Mouse (Mus musculus) midbrain, embryonic 15.5 days (tissue): Measurements from ENCODE around the gene Grip2. TPM values are rescaled to one million over a fixed set of nuclear protein-coding genes. Genes with fewer than 3 reads are reported as not detected.

Experiments used
- ATAC-seq: fragments of 200-750 bp; cut with Nextera tagmentation; replicated peaks from 2 replicates; pipeline ENCODE4 v1.8.0; 2017; ENCODE audit warnings: moderate TSS enrichment
- H3K27ac ChIP-seq: fragments of 300-500 bp; sonication (generic); 2 replicates; pipeline ENCODE4 v1.5.1; 2015; ENCODE audit warnings: mild to moderate bottlenecking, inconsistent platforms
- H3K27me3 ChIP-seq: fragments of 300-500 bp; sonication (generic); replicated peaks from 2 replicates; pipeline ENCODE4 v1.6.1; 2015; ENCODE audit warnings: inconsistent platforms
- H3K36me3 ChIP-seq: fragments of 300-500 bp; sonication (generic); replicated peaks from 2 replicates; pipeline ENCODE4 v1.6.1; 2015; ENCODE audit warnings: inconsistent platforms
- H3K4me1 ChIP-seq: fragments of 300-500 bp; sonication (generic); 2 replicates; pipeline ENCODE4 v1.6.1; 2015; ENCODE audit warnings: inconsistent platforms
- H3K4me2 ChIP-seq: fragments of 300-500 bp; sonication (generic); 2 replicates; pipeline ENCODE4 v1.6.1; 2015; ENCODE audit warnings: inconsistent platforms, mild to moderate bottlenecking, moderate library complexity
- H3K4me3 ChIP-seq: fragments of 300-500 bp; sonication (generic); 2 replicates; pipeline ENCODE4 v1.5.1; 2015; ENCODE audit warnings: mild to moderate bottlenecking, inconsistent platforms
- H3K9ac ChIP-seq: fragments of 300-500 bp; sonication (generic); 2 replicates; pipeline ENCODE4 v1.6.1; 2015; ENCODE audit warnings: mild to moderate bottlenecking, inconsistent platforms
- H3K9me3 ChIP-seq: fragments of 300-500 bp; sonication (generic); 2 replicates; pipeline ENCODE4 v1.6.1; 2016; ENCODE audit warnings: inconsistent platforms
- WGBS: fragments of 180-500 bp; shearing (Covaris S2); methylation state at CpG from one replicate; pipeline ENCODE4 v1.1.7; 2015; ENCODE audit warnings: mixed read lengths; 5-methylcytosine and 5-hydroxymethylcytosine counted together
- polyA plus RNA-seq: library from polyadenylated mRNA; unstranded; fragments of >200 nt; fragmentation: Nextera tagmentation; extraction: Ambion mirVana; gene quantifications from 2 replicates; pipeline ENCODE4 v1.2.1, GENCODE M21; 2015

Grip2 gene
- polyA plus RNA-seq, 1 experiment from 2014 or later, result 10.7 TPM

- H3K9ac ChIP-seq, result no peak overlapping the region
- WGBS, result 84% methylated on average over 9 of the region's 9 CpGs
These were observed 38.7 kb downstream of the Grip2 start for GRCm38 (mm10) chr6:91788311-91788798.

GRCm38 (mm10) chr6:91785018-91785417 lies 42.0 kb downstream of the Grip2 start:
- Histone ChIP-seq H3K27me3 (no peaks in the 10 kb centered on the region), H3K27ac (no peak overlapping the region), H3K36me3 (no peaks in the 10 kb centered on the region), H3K9ac (no peak overlapping the region), H3K9me3 (no peaks in the 10 kb centered on the region), H3K4me2 (no peak overlapping the region), H3K4me1 (no peaks in the 10 kb centered on the region), H3K4me3 (no peak overlapping the region)
- 87% methylated on average over 3 of the region's 3 CpGs for WGBS
- no peak for ATAC-seq

More at GRCm38 (mm10) chr6:91788311-91788798, 38.7 kb downstream of the Grip2 start:
- peaks cover 3% of the 10 kb centered on the region; the same call in 1 of the 2 replicates for H3K4me1 ChIP-seq
- no peaks in the 10 kb centered on the region for H3K27me3 ChIP-seq
- H3K4me3 ChIP-seq, result no peak overlapping the region
- no peaks in the 10 kb centered on the region for H3K9me3 ChIP-seq
- no peak overlapping the region for H3K4me2 ChIP-seq
- H3K27ac ChIP-seq, result no peak overlapping the region
- ATAC-seq, result no peak
- no peaks in the 10 kb centered on the region for H3K36me3 ChIP-seq

- Histone ChIP-seq H3K4me1 (no peaks in the 10 kb centered on the region), H3K27me3 (no peaks in the 10 kb centered on the region), H3K4me2 (no peak overlapping the region), H3K27ac (no peak overlapping the region), H3K9me3 (no peaks in the 10 kb centered on the region), H3K9ac (no peak overlapping the region), H3K36me3 (0 out of 2 replicates have a peak, but pooled peaks cover 3% of the 10 kb centered on the region), H3K4me3 (no peak overlapping the region)
- ATAC-seq, result no peak
- 72% methylated on average over 7 of the region's 9 CpGs for WGBS
These were observed 47.8 kb downstream of the Grip2 start for GRCm38 (mm10) chr6:91779206-91779605.

GRCm38 (mm10) chr6:91776543-91776942 lies 50.5 kb downstream of the Grip2 start:
- H3K36me3 ChIP-seq, result 0 out of 2 replicates have a peak, but pooled peaks cover 3% of the 10 kb centered on the region
- peak; percentile 72 for ATAC-seq
- H3K9me3 ChIP-seq, result no peaks in the 10 kb centered on the region
- H3K27ac ChIP-seq, result no peak overlapping the region
- WGBS, result 13% methylated on average over 9 of the region's 9 CpGs
- H3K9ac ChIP-seq, result no peak overlapping the region
- no peaks in the 10 kb centered on the region for H3K4me1 ChIP-seq
- H3K4me3 ChIP-seq, result no peak overlapping the region
- no peak overlapping the region for H3K4me2 ChIP-seq
- no peaks in the 10 kb centered on the region for H3K27me3 ChIP-seq

- no peak overlapping the region for H3K9ac ChIP-seq
- 0 out of 2 replicates have a peak, but pooled peaks cover 6% of the 10 kb centered on the region for H3K36me3 ChIP-seq
- no peak overlapping the region for H3K27ac ChIP-seq
- H3K9me3 ChIP-seq, result no peaks in the 10 kb centered on the region
- WGBS, result 85% methylated on average over 5 of the region's 5 CpGs
- H3K4me2 ChIP-seq, result no peak overlapping the region
- no peak for ATAC-seq
- H3K4me1 ChIP-seq, result no peaks in the 10 kb centered on the region
- H3K27me3 ChIP-seq, result no peaks in the 10 kb centered on the region
- H3K4me3 ChIP-seq, result no peak overlapping the region
These were observed 53.1 kb downstream of the Grip2 start for GRCm38 (mm10) chr6:91773951-91774350.

- ATAC-seq, result no peak
- H3K36me3 ChIP-seq, result peaks cover 3% of the 10 kb centered on the region; the same call in 1 of the 2 replicates
These were observed 59.5 kb downstream of the Grip2 start for GRCm38 (mm10) chr6:91767550-91767949.

GRCm38 (mm10) chr6:91762051-91762742 lies 64.9 kb downstream of the Grip2 start:
- no peak overlapping the region for H3K4me3 ChIP-seq
- no peak overlapping the region for H3K4me2 ChIP-seq
- 0 out of 2 replicates have a peak, but pooled peaks have one; percentile 43 for ATAC-seq
- H3K27me3 ChIP-seq, result no peaks in the 10 kb centered on the region
- no peak overlapping the region for H3K27ac ChIP-seq
- no peak overlapping the region for H3K9ac ChIP-seq
- H3K4me1 ChIP-seq, result no peaks in the 10 kb centered on the region
- no peaks in the 10 kb centered on the region for H3K9me3 ChIP-seq
- peaks cover 5% of the 10 kb centered on the region for H3K36me3 ChIP-seq
- WGBS, result 85% methylated on average over 9 of the region's 9 CpGs

More at GRCm38 (mm10) chr6:91767550-91767949, 59.5 kb downstream of the Grip2 start:
- WGBS, result 89% methylated on average over 8 of the region's 8 CpGs
- Histone ChIP-seq H3K4me2 (no peak overlapping the region), H3K4me3 (no peak overlapping the region), H3K4me1 (no peaks in the 10 kb centered on the region), H3K27ac (no peak overlapping the region), H3K27me3 (no peaks in the 10 kb centered on the region), H3K9me3 (no peaks in the 10 kb centered on the region), H3K9ac (no peak overlapping the region)

GRCm38 (mm10) chr6:91754845-91755244 lies 72.2 kb downstream of the Grip2 start:
- Histone ChIP-seq H3K9ac (no peak overlapping the region), H3K4me3 (no peak overlapping the region), H3K27ac (no peak overlapping the region), H3K27me3 (no peaks in the 10 kb centered on the region), H3K9me3 (no peaks in the 10 kb centered on the region), H3K36me3 (peaks cover 31% of the 10 kb centered on the region), H3K4me2 (no peak overlapping the region), H3K4me1 (no peaks in the 10 kb centered on the region)
- no peak for ATAC-seq
- 75% methylated on average over 12 of the region's 12 CpGs for WGBS

- H3K4me3 ChIP-seq, result no peak overlapping the region
- no peak overlapping the region for H3K27ac ChIP-seq
- no peaks in the 10 kb centered on the region for H3K9me3 ChIP-seq
- H3K36me3 ChIP-seq, result peaks cover 36% of the 10 kb centered on the region
- no peaks in the 10 kb centered on the region for H3K4me1 ChIP-seq
- no peak overlapping the region for H3K9ac ChIP-seq
- WGBS, result 29% methylated on average over 6 of the region's 6 CpGs
- H3K4me2 ChIP-seq, result no peak overlapping the region
- no peaks in the 10 kb centered on the region for H3K27me3 ChIP-seq
- no peak for ATAC-seq
These were observed 73.0 kb downstream of the Grip2 start for GRCm38 (mm10) chr6:91754098-91754497.

GRCm38 (mm10) chr6:91752884-91753283 lies 74.2 kb downstream of the Grip2 start:
- Histone ChIP-seq H3K36me3 (peaks cover 47% of the 10 kb centered on the region), H3K4me2 (no peak overlapping the region), H3K4me1 (no peaks in the 10 kb centered on the region), H3K9me3 (no peaks in the 10 kb centered on the region), H3K4me3 (no peak overlapping the region), H3K27ac (no peak overlapping the region), H3K27me3 (no peaks in the 10 kb centered on the region), H3K9ac (no peak overlapping the region; the same call in 1 of the 2 replicates)
- 50% methylated on average over 8 of the region's 8 CpGs for WGBS
- no peak for ATAC-seq

GRCm38 (mm10) chr6:91750976-91751375 lies 76.1 kb downstream of the Grip2 start:
- no peaks in the 10 kb centered on the region for H3K27me3 ChIP-seq
- H3K9me3 ChIP-seq, result no peaks in the 10 kb centered on the region
- no peak overlapping the region for H3K4me2 ChIP-seq
- WGBS, result 65% methylated on average over 3 of the region's 3 CpGs
- H3K4me3 ChIP-seq, result no peak overlapping the region
- H3K4me1 ChIP-seq, result no peaks in the 10 kb centered on the region
- no peak for ATAC-seq
- no peak overlapping the region for H3K9ac ChIP-seq
- no peak overlapping the region for H3K27ac ChIP-seq
- peaks cover 43% of the 10 kb centered on the region for H3K36me3 ChIP-seq

- no peak for ATAC-seq
- no peak overlapping the region for H3K9ac ChIP-seq
- H3K4me2 ChIP-seq, result no peak overlapping the region
- no peaks in the 10 kb centered on the region for H3K27me3 ChIP-seq
- H3K9me3 ChIP-seq, result no peaks in the 10 kb centered on the region
- H3K27ac ChIP-seq, result no peak overlapping the region
- 84% methylated on average over 5 of the region's 5 CpGs for WGBS
- no peaks in the 10 kb centered on the region for H3K4me1 ChIP-seq
- H3K36me3 ChIP-seq, result peaks cover 54% of the 10 kb centered on the region
- H3K4me3 ChIP-seq, result no peak overlapping the region
These were observed 80.3 kb downstream of the Grip2 start for GRCm38 (mm10) chr6:91746776-91747175.
